Mouse (Mus musculus): ENCODE data around the gene Eea1. TPM values are rescaled to one million over a fixed set of nuclear protein-coding genes. Genes with fewer than 3 reads are reported as not detected.
A peak's percentile ranks its signal among the peaks of the same experiment; 100 is the strongest.

The Eea1 gene
- polyA plus RNA-seq (2014; fragmentation: Nextera tagmentation; extraction: Ambion mirVana): 14.1 and 14.4 TPM in 2 replicates

DNA sequence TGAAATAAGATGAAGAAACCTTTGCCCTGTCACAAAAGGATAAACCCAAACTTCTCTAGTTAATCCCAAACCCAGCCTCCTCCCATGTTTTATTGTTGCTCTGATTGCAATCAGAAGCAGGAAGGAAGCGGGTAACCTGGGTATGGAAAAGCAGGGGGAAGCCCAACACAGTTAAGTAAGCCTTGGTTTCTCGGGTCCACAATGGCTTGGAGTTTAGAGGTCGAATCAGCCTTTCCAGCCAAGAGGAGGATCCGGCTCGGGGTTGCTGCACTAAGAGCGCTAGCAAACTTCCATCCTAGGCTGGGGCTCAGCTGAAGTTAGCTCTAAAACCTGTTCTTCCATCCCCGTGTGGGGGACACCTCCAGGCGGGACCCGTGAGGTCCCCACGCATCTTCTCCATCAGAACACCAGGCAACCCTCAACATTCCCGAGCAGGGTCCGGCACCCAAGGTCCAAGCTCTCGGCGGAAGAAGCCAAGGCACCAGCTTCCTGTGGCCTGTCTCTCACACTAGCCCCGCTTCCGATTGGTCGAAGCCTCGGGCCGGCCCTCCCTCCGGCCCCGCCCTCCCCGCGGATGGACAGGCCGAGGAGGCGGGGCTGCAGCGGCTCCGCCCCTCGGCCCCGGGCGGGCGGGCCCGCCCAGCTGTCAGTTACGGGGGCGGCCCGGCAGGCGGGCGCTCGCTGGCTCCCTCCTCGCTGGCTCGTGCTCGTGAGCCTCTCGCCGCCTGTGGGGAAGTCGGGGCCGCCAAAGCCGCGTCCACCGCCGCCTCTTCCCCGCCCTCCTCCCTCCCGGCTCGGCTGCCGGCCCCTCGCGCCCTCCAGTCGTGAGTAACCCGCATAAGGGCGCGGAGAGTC is at the start of gene Eea1:
Gene Eea1 (plus strand): TSS at position 605 of the 855 bp plus-strand sequence.
- Histone ChIP-seq H3K36me3 (ENCODE audit: control insufficient read depth, insufficient read depth, low read length) (peaks cover 3% of the 10 kb centered on the region), H3K27me3 (replicated peaks; ENCODE audit: control insufficient read depth, insufficient read depth, low read length) (no peaks in the 10 kb centered on the region), H3K27ac (ENCODE audit: low read depth, low read length) (peak within 1 kb of the TSS; percentile 87), H3K4me3 (ENCODE audit: low read depth, low read length) (peak within 1 kb of the TSS; percentile 77), H3K4me2 (peak within 1 kb of the TSS; percentile 81), H3K4me1 (replicated peaks; ENCODE audit: control insufficient read depth, insufficient read depth, low read length) (peaks cover 15% of the 10 kb centered on the region; the same call in 1 of the 2 replicates), H3K9ac (ENCODE audit: low read depth, low read length) (peak within 1 kb of the TSS; percentile 86), H3K9me3 (ENCODE audit: control insufficient read depth, low read length) (no peaks in the 10 kb centered on the region)
- DNase-seq (ENCODE audit: low spot score) (peak; percentile 89), ATAC-seq (replicated peaks; ENCODE audit: low FRiP score) (peak; percentile 97)
- WGBS: under 1% methylated on average over 52 of the region's 59 CpGs

DNA sequence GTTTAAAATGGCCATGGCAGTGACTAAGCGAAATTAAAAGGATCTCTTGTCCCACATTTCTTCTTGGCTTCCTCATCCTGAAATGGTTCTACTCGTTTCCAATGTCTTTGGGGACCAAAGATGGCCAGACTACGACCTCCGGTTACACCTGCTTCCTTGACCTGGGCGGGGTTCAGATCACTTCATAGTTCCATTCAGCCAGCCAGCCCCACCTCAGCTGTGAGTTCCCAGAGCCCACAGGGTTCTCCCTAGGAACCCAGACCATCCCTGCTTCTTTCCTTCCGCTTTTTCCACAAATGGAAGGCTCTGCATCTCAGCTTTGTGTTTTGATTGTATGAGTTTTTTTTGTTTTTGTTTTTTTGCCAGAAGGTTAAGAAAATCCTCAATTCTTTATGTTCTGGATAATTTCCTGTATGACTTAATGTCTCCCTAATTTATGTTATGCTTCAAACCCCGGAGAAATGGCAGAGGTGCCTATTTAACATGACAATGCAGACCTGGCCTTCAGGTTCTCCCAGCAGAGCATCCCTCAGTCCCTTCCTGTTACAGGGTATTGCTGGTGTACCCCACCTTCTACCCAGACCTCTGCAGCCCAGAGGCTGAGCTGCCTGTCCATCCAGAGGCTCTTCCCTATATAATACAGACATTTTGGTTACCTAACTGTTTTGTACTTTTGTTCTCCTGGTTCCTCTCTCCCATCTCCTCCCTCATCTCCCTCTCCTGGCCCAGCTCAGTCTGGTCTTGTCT is 49.1 kb upstream of the Eea1 start:
- Histone ChIP-seq H3K4me3 (ENCODE audit: low read depth, low read length) (no peak overlapping the region), H3K9ac (ENCODE audit: low read depth, low read length) (no peak overlapping the region), H3K36me3 (ENCODE audit: control insufficient read depth, insufficient read depth, low read length) (no peaks in the 10 kb centered on the region), H3K27me3 (replicated peaks; ENCODE audit: control insufficient read depth, insufficient read depth, low read length) (no peaks in the 10 kb centered on the region), H3K9me3 (ENCODE audit: control insufficient read depth, low read length) (no peaks in the 10 kb centered on the region), H3K4me2 (no peak overlapping the region), H3K27ac (ENCODE audit: low read depth, low read length) (no peak overlapping the region), H3K4me1 (replicated peaks; ENCODE audit: control insufficient read depth, insufficient read depth, low read length) (0 out of 2 replicates have a peak, but pooled peaks cover 3% of the 10 kb centered on the region)
- DNase-seq (ENCODE audit: low spot score) (no peak), ATAC-seq (replicated peaks; ENCODE audit: low FRiP score) (no peak)
- WGBS: 74% methylated on average over 7 of the region's 7 CpGs

DNA sequence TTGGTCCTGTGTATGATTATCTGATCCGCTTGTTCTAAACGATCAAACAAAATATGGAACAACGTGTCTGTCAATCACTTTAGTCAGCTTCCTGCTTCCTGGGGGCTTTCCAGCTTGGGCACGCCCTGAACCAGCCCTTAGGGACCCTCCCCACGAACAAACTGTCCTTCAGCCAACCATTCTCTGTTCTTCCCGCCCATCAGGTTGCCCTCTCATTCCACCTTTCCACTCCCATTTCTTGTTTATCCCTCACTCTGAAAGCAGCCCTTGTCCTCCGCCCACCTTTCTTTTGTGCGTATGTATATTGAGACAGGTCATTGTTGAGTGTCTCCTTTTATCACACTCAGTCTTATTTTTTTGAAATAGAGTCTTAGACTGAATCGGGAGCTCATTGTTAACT is 48.3 kb upstream of the Eea1 start:
- Histone ChIP-seq H3K9me3 (ENCODE audit: control insufficient read depth, low read length) (no peaks in the 10 kb centered on the region), H3K36me3 (ENCODE audit: control insufficient read depth, insufficient read depth, low read length) (no peaks in the 10 kb centered on the region), H3K27ac (ENCODE audit: low read depth, low read length) (no peak overlapping the region), H3K4me3 (ENCODE audit: low read depth, low read length) (no peak overlapping the region), H3K9ac (ENCODE audit: low read depth, low read length) (no peak overlapping the region), H3K4me2 (no peak overlapping the region), H3K4me1 (replicated peaks; ENCODE audit: control insufficient read depth, insufficient read depth, low read length) (0 out of 2 replicates have a peak, but pooled peaks cover 3% of the 10 kb centered on the region), H3K27me3 (replicated peaks; ENCODE audit: control insufficient read depth, insufficient read depth, low read length) (no peaks in the 10 kb centered on the region)
- DNase-seq (ENCODE audit: low spot score): no peak
- WGBS: 74% methylated on average over 9 of the region's 9 CpGs
- ATAC-seq (replicated peaks; ENCODE audit: low FRiP score): no peak

DNA sequence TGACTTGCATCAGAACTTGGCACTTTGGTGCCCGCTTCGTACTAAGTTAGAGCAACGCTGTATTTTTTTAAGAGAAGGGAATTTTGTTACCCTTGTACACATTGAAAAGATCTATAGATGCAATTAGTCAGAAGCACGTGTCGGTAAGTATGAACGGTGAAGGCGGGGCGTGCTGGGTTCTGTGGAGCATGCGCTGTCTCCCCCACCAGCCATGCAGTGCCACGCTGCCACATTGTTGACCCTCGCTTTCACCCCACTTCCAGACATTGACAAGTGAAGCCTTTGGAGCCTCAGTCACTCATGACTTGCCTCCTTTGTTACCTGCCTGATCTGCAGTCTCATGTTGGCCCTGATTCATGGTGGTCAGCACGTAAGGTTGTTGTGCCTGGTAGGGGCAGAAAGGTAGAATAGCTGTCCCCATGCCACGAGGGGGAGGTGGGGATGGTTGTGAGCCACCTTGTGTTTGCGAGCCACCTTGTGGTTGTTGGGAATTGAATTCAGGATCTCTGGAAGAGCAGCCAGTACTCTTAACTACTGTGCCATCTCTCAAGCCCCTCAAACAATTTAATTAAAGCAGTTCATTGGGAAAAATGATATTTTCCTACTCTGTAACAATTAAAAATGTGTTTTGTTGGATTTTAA is 47.0 kb upstream of the Eea1 start:
- no peak overlapping the region for H3K4me2 ChIP-seq
- 87% methylated on average over 14 of the region's 14 CpGs for WGBS
- no peak for ATAC-seq (replicated peaks; ENCODE audit: low FRiP score)
- no peaks in the 10 kb centered on the region for H3K36me3 ChIP-seq (ENCODE audit: control insufficient read depth, insufficient read depth, low read length)
- 0 out of 2 replicates have a peak, but pooled peaks cover 3% of the 10 kb centered on the region for H3K4me1 ChIP-seq (replicated peaks; ENCODE audit: control insufficient read depth, insufficient read depth, low read length)
- H3K9ac ChIP-seq (ENCODE audit: low read depth, low read length): no peak overlapping the region
- no peak overlapping the region for H3K27ac ChIP-seq (ENCODE audit: low read depth, low read length)
- no peaks in the 10 kb centered on the region for H3K27me3 ChIP-seq (replicated peaks; ENCODE audit: control insufficient read depth, insufficient read depth, low read length)
- H3K4me3 ChIP-seq (ENCODE audit: low read depth, low read length): no peak overlapping the region
- no peaks in the 10 kb centered on the region for H3K9me3 ChIP-seq (ENCODE audit: control insufficient read depth, low read length)
- DNase-seq (ENCODE audit: low spot score): no peak

DNA sequence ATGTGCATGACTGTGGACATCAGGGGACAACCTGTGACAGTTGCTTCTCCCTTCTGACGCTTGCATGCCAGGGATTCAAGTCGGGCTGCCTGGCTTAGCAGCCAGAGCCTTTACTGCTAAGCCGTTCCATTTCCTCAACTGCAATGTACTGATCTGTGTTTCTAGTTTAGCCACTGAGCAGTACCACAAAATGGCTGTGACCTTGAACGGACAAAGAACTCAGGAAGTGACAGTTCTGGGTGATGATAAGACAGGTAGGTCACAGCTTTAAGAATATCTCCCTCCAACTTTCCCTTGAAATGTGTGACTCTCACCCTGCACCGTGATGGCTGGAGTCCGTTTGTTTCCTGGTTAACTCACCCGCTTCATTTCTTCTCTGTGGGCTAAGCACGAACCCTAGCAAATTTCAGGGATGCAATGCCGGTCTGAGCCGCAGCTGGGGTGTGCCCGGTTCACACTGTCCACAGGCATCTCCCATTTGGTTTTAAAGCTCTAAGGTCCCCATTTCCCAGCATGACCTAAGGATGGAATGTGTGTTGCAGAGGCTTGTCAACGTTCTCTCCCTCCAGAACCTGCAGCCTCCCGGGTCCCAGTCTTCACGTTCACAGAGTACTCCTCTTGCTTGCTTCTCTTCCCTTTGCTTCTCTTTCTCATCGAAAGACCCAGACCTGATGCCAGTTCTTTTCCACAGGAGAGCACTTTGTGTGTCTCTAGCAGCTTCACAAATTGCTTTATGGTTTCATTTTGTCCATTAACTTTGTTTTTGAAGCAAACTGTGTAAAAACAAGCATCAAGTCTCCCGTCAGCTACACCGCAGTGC is 46.2 kb upstream of the Eea1 start:
- DNase-seq (ENCODE audit: low spot score) (no peak), ATAC-seq (replicated peaks; ENCODE audit: low FRiP score) (no peak)
- 23% methylated on average over 17 of the region's 17 CpGs for WGBS
- no peaks in the 10 kb centered on the region for H3K27me3 ChIP-seq (replicated peaks; ENCODE audit: control insufficient read depth, insufficient read depth, low read length)
- peak overlapping the region; percentile 74 for H3K4me2 ChIP-seq
- no peak overlapping the region for H3K27ac ChIP-seq (ENCODE audit: low read depth, low read length)
- 0 out of 2 replicates have a peak, but pooled peaks cover 3% of the 10 kb centered on the region for H3K4me1 ChIP-seq (replicated peaks; ENCODE audit: control insufficient read depth, insufficient read depth, low read length)
- no peak overlapping the region for H3K9ac ChIP-seq (ENCODE audit: low read depth, low read length)
- H3K4me3 ChIP-seq (ENCODE audit: low read depth, low read length): peak overlapping the region; percentile 40
- no peaks in the 10 kb centered on the region for H3K36me3 ChIP-seq (ENCODE audit: control insufficient read depth, insufficient read depth, low read length)
- no peaks in the 10 kb centered on the region for H3K9me3 ChIP-seq (ENCODE audit: control insufficient read depth, low read length)

DNA sequence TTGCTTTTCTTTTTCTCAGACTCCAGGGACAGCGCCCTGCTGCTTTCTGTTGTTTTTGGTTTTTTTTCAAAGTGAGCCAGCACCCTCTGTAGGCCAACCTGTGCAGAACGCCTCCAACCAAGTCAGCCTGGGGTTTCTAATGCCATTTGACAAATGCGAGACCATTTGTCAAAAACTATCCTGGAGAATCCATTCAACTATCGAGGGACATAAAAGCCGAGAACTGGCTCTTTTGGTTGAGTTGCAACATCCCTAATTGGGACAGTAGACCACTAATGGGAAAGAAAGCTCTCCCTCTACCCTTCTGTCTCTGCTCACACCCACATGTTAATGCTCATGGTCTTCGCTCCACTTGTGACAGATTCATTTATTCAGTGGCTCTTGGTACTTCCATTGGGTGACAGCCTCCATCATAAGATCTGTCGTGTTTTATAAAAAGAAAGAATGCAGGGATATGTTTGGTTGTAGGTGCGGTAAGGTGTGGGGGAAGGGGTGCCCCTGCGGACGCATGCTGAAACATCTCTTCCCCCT is 45.5 kb upstream of the Eea1 start:
- DNase-seq (ENCODE audit: low spot score) (peak; percentile 49), ATAC-seq (replicated peaks; ENCODE audit: low FRiP score) (0 out of 2 replicates have a peak, but pooled peaks have one; percentile 56)
- no peaks in the 10 kb centered on the region for H3K36me3 ChIP-seq (ENCODE audit: control insufficient read depth, insufficient read depth, low read length)
- H3K4me3 ChIP-seq (ENCODE audit: low read depth, low read length): peak overlapping the region; percentile 40
- peak overlapping the region; percentile 74 for H3K4me2 ChIP-seq
- no peak overlapping the region for H3K27ac ChIP-seq (ENCODE audit: low read depth, low read length)
- 36% methylated on average over 10 of the region's 10 CpGs for WGBS
- H3K9ac ChIP-seq (ENCODE audit: low read depth, low read length): no peak overlapping the region
- H3K9me3 ChIP-seq (ENCODE audit: control insufficient read depth, low read length): no peaks in the 10 kb centered on the region
- no peaks in the 10 kb centered on the region for H3K27me3 ChIP-seq (replicated peaks; ENCODE audit: control insufficient read depth, insufficient read depth, low read length)
- H3K4me1 ChIP-seq (replicated peaks; ENCODE audit: control insufficient read depth, insufficient read depth, low read length): 0 out of 2 replicates have a peak, but pooled peaks cover 3% of the 10 kb centered on the region

DNA sequence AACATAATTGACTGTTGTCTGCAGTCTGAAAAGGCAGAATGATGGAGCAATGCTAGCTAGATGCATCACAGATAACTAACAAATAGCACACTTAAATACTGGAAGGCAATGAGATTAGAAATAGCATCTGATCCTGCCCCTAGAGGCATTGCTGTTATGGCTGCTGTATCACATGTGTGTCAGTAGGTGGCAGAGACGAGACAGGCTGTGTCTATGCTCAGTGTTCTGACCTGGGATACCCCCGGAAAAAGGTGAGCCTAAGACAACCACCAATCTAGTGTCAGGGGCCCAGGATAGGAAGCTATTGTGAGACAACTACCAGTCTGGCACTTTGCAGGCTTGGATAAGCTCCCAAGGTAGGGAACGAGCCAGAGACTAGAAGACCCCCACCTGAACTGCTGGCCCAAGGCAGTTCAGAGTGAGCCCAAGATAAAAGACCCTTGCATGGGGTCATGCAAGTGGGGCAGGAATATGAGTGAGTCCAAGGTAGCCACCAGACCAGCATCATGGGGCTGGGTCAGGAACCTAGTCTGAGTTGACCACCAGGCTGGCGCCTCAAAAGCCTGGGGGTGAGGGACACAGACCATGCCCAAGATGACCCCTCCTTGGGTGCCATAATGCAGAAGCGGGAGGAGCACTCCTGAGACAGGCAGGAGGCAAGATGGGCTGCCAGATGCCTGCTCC is 41.8 kb upstream of the Eea1 start:
- H3K27me3 ChIP-seq (replicated peaks; ENCODE audit: control insufficient read depth, insufficient read depth, low read length): no peaks in the 10 kb centered on the region
- no peak overlapping the region for H3K4me3 ChIP-seq (ENCODE audit: low read depth, low read length)
- H3K27ac ChIP-seq (ENCODE audit: low read depth, low read length): no peak overlapping the region
- H3K4me2 ChIP-seq: no peak overlapping the region
- 65% methylated on average over 5 of the region's 5 CpGs for WGBS
- H3K4me1 ChIP-seq (replicated peaks; ENCODE audit: control insufficient read depth, insufficient read depth, low read length): 0 out of 2 replicates have a peak, but pooled peaks cover 3% of the 10 kb centered on the region
- ATAC-seq (replicated peaks; ENCODE audit: low FRiP score): peak; percentile 15; the same call in 1 of the 2 replicates
- no peak overlapping the region for H3K9ac ChIP-seq (ENCODE audit: low read depth, low read length)
- H3K9me3 ChIP-seq (ENCODE audit: control insufficient read depth, low read length): no peaks in the 10 kb centered on the region
- DNase-seq (ENCODE audit: low spot score): no peak
- H3K36me3 ChIP-seq (ENCODE audit: control insufficient read depth, insufficient read depth, low read length): no peaks in the 10 kb centered on the region

Measured in liver, embryonic 11.5 days (tissue).